Mouse (Mus musculus): ENCODE measurements at regions not wholly inside any gene's neighbourhood (a gene's known extent, or its start where the extent isn't known, plus 50 kb on each side); places are given as distances from the start of the nearest gene placed in this dataset.

DNA sequence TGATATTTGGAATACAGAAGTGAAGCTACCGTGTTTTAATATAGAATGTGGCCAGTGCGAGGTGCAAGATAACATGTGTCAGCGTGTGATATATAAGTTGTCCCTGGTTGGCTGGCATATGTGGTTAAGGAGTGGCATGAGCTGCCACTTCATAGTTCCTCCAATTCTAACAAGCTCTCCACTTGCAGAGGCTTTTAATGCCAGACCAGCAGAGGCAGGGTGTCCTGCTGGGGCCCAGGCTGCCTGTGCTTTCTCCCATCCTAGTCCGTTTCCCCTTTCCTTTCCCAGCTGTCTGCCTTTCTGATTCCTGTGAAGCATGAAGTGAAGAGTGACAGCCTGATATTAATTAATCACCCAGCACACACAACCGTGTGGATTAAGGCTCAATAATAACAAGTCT lies 73.7 kb upstream of the Bcl6 start:
- intact Hi-C loops (cut with DNase I) = no loop called here

DNA sequence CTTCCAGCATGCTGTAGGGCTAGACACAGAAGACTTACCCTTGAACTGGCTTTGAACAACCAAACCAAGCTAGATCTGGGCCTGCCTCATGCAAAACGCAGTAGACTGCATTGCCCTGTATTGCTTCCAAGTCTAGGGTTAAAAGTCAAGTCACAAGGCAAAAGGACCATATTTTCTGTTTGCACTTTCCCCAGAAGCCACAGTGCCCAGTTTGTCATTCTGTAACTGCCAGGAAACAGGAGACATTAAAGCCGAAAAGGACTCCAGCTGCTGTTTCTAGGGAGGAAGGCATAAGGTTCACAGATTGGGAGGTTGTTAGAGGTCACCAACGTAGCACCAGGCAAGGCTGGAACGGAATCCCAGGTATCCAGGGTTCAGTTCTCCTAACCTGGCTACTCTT lies 72.8 kb upstream of the Bcl6 start:
- intact Hi-C loops (cut with DNase I) = no loop called here

DNA sequence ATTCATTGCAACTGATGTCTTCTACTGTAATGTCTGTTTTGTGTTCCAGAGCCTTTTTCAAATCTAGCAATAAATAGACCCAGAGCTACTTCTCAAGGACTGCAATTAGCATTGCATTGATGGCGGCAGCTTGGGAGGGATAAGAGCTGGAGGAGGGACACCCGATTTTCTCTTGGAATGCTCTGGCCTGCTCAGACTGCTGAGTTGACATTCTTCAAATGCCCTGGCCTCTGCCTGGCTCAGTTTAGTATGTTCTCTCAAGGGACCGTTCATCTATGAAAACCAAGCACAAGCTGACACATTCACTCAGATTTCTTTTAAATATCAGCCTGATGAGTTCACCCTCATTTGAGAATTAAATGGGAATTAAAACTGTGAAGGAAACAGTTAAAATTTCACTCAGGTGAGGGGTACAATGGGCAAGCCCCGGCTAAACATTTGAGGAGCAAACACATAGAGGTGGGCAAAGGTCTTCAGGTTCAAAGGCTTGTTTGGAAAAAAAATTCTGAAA lies 70.5 kb upstream of the Bcl6 start:
- intact Hi-C loops (cut with DNase I) = no loop called here

DNA sequence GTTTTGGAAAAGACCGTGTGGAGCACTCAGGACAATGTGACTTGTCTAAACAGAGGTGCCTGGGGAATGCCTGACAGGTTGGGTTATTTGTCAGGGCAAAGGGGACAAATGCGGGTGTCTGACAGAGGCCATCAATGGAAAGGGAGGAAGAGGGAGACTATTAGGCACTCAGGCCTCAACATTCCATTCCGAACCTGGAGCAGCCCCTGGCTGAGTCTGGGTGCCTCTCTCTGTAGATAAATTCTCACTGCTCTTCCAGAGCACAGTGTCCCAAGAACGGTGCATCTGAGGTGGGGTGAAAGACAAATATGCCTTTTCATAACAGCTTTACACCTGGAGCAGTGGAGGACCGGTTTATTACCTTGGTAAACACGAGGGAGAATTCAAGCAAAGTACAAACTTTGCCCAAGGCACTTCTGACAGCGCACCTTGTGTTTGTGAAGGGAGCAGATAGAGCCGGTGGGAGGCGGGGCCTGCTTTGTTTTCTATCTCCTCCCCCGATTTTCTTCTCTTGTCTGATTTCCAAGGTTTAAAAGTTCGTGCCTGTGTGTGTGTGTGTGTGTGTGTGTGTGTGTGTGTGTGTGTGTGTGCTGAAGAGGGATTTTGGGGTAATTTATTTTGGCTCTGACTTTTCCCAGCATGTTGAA lies 68.4 kb upstream of the Bcl6 start:
- intact Hi-C loops (cut with DNase I) = no loop called here

DNA sequence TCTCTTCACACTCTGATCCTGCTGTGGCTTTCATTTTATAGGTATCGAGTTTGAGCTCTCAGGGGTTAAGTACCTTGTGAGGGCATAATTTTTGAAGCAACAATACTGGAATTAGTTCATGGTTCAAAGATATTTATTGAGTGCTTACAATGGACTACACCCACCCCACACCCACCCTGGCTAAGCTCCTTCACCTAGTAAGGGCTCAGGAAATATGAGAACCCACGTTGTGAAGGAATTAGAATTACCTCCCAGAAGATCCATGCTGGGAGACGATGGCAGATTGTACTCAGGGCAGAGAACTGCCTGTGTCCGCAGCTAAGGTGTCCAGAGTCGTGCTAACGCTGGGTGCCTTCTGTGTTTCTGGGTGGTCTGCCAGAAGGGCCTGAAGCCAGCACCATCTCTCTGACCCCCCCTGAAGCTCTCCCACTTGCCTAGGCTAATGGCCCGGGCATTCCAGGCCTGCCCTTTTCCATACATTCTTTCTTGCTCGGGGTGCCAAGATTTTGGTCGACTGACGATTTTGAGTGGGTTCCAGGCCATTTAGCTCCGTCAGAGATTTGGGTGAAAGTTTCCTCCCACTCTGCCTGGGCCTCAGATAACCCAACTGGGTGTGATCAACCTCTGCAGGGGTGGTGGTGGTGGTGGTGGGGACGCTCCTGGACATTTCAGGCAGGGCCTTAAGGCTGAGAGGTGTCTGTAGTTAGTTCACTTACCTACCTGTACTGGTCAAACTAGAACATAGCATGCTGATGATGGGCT lies 67.7 kb upstream of the Bcl6 start:
- intact Hi-C loops (cut with DNase I) = no loop called here

DNA sequence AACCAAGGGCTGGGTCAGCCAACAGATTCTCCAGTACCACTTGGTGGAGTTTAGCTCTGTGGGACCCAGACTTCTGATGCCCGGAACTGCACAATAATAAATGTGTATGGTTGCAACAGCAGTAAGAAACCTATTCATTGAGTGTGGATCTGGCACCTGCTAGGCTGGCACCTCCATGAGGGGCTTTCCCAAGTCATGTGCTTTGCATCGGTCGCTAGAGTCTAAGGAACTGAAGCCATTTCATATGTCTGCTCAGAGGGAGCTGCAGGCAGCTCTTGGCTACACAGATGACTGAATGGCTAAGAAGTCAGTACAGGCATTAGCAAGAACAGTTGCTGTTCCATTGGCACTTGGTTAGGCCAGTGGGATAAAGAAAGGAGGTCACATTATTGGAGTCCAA lies 65.6 kb upstream of the Bcl6 start:
- intact Hi-C loops (cut with DNase I) = no loop called here

DNA sequence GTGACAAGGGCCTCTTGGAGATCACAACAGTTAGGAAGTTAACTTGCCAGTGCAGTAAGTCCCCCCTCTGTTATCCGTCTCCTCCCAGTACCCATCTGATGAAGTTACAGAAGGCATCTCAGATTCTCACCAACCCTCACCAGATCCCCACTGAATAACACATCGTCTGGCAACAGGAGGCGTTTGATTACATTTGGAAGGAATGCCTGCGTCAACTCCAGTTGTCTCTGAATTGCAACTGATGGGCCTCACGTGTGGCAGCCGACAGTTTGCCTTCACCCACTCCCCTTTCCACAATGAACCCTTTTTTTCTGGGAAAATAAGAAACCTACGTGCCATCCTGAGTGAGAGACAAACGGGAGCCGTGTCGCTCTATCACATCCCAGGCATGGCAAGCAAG lies 64.8 kb upstream of the Bcl6 start:
- intact Hi-C loops (cut with DNase I) = no loop called here

DNA sequence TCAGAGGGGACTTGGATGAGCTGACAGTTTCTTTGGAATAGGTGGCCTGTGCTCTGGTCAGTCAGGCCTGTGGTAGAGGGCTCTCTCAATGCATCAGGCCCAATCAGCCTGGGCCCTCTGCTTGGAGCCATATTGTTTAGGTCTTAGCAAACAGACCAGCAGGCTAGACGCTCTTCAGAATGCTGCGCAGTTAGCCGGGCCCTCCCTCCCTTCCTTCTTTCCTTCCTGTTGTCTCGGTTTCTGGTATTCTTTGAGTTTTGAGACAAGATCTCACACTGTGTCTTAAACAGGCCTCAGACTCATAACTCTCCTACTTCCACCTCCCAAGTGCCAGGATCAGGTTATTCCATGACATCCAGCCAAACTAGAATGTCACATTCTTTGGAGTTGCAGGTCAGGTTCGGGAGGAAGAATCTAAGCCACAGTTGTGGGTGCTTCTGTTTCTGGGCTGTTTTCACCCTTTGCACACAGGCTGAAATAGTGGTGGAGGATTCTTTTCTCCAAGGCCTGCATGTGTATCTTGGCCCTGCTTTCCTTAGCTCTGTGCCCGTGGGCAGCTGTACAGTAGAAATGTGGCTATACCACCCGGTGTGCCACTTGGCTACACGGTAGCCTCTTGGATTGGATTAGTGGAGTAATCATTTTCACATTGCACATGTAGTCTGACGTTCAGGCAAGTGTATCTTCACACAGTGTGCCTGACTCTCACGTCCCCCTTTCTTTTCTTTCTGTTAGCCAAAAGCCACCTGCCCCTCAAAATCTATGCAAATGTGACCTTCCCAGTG lies 62.4 kb upstream of the Bcl6 start:
- intact Hi-C loops (cut with DNase I) = no loop called here

DNA sequence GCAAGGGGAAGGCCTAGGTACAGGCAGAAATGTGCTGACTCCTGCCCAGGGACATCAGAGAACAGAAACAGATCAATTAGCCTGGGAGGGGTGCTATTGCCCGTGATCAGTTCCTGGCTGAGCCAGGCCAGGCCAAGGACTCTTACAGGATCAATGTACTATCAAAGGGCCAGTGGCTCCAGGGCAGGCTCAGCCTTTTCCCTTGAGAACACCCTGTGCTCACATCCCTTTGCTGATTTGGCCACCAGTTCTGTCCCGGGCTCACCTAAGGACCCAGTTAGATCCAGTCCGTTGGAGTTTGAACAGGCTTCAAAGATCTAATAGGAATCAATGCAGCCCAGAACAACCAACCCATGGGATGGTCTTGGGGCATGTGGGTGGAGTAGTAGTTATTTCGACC lies 55.1 kb upstream of the Bcl6 start:
- intact Hi-C loops (cut with DNase I) = no loop called here

DNA sequence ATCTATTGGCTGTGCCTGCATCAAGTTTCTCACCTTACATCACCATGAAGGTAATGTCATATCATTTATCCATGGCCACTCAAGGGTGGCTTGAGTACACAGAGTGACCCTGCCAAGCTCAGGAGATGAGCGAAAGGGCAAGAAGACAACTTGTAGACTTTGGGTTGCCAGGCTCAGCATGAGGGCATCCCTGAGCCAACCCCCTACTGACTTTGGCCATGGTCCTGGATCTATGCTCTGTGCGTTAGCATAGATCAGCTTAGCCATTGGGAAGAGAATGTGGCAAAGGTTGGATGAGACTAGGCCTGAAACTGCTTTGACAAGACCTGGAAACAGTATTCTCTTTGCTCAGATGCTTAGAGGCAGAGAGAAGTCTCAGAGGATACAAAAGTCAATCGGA lies 54.3 kb upstream of the Bcl6 start:
- intact Hi-C loops (cut with DNase I) = no loop called here

DNA sequence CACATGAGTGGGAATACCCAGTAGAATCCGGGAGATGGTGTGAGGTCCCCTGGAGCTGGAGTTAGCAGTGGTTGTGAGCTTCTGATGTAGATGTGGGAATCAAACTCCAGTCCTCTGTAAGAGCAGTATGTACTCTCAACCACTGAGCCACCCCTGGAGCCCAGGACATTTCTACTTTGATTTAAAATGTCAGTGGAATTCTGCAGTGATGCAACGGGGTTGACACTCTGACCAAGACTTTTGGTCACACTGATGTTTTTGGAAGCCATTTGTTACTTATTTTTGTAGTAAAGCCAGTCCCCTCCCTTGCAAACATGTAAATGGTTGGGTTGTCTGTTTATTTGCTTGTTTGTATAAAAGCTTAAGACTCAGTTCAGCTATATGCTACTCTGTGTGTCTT lies 53.6 kb upstream of the Bcl6 start:
- intact Hi-C loops (cut with DNase I) = no loop called here

DNA sequence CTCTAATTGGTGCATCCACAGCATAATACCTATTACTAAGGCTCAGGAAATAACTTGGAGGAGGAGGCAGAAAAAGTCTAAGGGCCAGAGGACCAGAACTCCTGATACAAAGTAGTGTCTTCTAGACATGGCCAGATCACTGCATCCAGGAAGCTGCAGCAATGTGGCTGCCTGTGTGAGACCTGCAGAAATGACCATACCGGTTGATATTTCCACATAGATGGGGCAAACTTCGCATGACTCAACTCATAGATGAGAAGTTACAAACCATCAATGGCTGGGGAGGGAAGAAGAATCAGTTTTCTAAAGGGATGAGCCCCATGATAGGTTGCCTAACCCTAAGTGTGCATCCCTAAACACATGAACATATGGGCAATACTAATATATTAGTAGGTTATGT lies 52.8 kb upstream of the Bcl6 start:
- intact Hi-C loops (cut with DNase I) = no loop called here

DNA sequence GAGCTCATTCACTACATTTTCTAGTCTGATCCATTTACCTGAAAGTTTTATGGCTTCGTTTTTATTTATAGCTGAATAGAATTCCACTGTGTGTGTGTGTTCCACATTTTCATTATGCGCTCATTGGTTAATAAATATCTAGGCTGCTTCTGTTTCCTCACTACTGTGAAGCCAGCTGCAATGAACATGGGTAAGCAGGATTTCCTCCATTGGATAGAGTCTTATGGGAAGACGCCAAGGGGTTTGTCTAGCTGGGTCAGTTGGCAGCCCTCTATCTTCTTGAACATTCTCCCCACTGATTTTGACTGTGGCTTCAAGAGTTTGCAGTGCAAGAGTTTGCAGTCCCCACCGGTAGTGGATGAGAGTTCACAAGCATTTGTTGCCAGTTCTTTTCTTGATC lies 51.1 kb upstream of the Bcl6 start:
- intact Hi-C loops (cut with DNase I) = no loop called here

Measured in adrenal gland (tissue).